Mouse (Mus musculus): ENCODE measurements around the gene Tacc3.

- TF ChIP-seq POLR2A (IDR thresholded peaks at IDR 0.05; ENCODE audit: borderline replicate concordance, insufficient read depth, low read length) (no peak), CTCF (IDR thresholded peaks at IDR 0.05; ENCODE audit: borderline replicate concordance, insufficient read depth, low read depth, low read length) (no peak)
Observed at GRCm38 (mm10) chr5:33632526-33632925, 25.4 kb upstream of the Tacc3 start.
